Mouse (Mus musculus) liver, embryonic 14.5 days (tissue): ENCODE measurements at regions not wholly inside any gene's neighbourhood (a gene's known extent, or its start where the extent isn't known, plus 50 kb on each side); places are given as distances from the start of the nearest gene placed in this dataset.

Experiments
- CTCF ChIP-seq: IDR thresholded peaks from 2 replicates; pipeline ENCODE4 v1.5.1; 2016; ENCODE audit warnings: antibody characterized with exemption, low read depth, control low read depth
- EP300 ChIP-seq: IDR thresholded peaks from 2 replicates; pipeline ENCODE4 v1.6.1; 2016; ENCODE audit warnings: antibody characterized with exemption, low read depth

- TF ChIP-seq CTCF: no peak
- no peak for TF ChIP-seq EP300
Measured at GRCm38 (mm10) chr2:43437251-43437650, 117.9 kb upstream of the Kynu start.
